Mouse (Mus musculus): Measurements from ENCODE around the gene Bcl2l1.

- TF ChIP-seq CTCF (IDR thresholded peaks at IDR 0.05; ENCODE audit: control insufficient read depth, insufficient read depth, low read length) = no peak
- no peak for TF ChIP-seq POLR2A (IDR thresholded peaks at IDR 0.05; ENCODE audit: borderline replicate concordance, control insufficient read depth, low read depth, low read length)
Observed at GRCm38 (mm10) chr2:152789591-152789999, 41.9 kb downstream of the Bcl2l1 start.

Measured in bone marrow, adult 2 months (tissue).